Mouse (Mus musculus) activated CD4-positive, CD25-positive, alpha-beta regulatory T cell, adult 4 months (primary cell): ENCODE data around the gene Azin2. TPM values are rescaled to one million over a fixed set of nuclear protein-coding genes. Genes with fewer than 3 reads are reported as not detected.

Experiments used
- ATAC-seq: one replicate; pipeline ENCODE4 v1.8.0; 2017
- polyA plus RNA-seq, 2 experiments: library from polyadenylated mRNA; unstranded; fragments of 100-300 nt; shearing (Covaris generic); gene quantifications; one replicate each; pipeline ENCODE4 v1.2.1; 2017

Azin2 gene
- polyA plus RNA-seq, 2 experiments from 2014 or later: 0.34 TPM; not detected in 1

DNA sequence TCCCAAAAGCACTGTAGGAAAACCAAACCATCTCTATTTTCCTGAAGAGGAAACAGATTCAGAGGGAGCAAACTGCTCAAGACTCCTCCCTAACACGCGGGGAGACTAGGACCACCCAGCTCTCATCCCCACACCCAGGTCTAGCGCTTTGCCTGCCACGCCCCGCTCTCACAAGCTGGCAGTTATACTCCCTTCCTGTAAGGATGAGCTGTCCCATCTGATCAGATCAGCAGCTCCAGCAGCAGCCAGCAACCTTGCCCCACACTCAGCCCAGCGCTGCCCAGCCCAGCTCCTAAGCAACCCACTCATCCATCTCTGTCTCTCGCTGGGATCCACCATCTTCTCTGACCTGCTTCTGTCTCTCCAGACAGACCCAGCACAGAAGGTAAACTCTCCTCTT lies 29.5 kb downstream of the Azin2 start:
- ATAC-seq: no peak

DNA sequence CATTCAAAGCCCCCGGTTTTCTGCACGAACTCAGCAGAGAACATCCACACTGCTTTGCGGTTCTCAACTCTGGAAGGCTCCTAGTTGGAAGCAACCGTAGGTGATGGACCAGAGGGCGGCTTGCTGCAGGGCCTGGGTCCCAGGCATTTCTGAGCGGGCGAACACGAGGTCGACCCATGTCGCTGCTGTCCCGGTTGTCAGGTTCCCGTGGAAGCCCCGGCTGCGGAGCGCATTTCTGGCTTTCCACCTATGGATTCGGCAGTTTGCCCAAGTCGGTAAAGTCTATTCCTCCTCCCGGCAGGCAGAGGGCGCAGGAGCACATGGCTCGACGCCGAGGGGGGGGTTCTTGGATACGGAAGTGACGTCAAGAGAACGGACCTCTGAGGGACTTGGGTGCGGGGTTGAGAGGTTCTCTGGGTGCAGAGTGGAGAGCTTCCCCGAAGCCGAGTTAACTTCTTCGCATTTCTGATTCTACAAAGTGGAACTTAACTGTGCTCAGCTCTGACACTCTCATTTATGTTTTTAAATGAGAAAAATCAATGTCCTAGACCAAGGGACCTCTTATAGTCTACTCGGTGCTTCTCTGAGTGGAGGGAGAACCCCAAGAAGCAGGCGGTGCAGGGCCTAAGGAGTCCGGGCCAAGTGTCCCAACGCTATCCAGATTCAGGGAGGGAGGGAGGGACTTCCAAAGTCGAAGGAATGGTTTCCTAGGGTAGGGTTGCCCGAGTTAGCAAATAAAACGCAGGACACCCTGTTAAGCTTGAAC lies 37.2 kb downstream of the Azin2 start:
- ATAC-seq: peak; percentile 98

DNA sequence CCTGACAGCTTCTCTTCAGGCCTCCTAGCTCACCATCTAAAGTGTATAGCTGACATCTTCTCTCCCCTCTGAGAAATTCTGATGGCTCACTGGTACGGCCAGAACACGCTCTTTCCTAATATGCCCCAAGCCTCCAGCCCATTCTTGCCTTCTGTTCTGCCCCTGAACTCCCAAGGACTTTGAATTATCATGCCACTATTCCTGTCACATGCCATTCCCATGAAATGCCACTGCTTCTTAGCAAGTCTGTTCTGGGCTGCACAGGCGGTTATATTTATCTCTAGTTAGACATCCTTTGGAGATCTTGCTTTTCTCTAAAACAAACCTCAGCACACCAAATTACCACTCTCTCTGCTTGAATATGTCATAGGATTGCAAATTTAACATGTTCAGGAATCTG lies 38.6 kb downstream of the Azin2 start:
- no peak for ATAC-seq

DNA sequence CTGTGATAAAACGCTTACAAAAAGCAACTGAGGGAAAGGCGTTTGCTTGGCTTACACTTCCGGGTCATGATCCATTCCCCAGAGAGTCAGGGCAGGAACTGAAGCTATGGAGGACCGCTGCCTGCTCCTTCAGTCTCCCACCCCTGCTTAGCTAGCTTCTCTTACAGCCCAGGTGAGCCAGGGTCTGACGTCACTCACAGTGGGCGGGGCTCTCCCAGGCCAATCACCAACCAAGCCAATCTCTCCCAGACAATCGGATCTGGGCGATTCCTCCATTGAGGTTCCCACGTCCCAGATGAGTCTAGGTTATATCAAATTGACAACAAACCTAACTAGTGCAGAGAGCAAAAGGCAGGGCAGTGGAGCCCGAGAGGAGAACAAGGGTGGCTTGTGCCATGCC lies 43.1 kb downstream of the Azin2 start:
- ATAC-seq: no peak

DNA sequence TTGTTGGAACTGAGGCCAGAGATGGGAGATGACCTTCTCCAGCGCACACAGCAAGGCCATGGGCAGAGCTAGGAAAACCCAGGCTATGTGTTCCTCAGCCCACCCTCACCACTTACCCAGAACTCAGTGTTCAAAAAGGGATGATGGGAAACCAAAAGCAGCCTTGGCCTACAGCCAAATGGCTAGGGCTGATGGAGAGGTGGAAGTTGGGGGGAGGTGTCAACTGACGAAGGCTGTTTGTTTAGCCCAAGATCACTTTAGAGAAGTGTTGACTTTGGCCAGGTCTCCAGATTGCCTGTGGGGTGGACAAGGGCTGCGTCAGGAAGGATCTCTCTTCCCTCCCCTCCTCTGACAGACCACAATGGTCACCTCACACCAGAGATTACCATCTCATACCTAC lies 44.1 kb downstream of the Azin2 start:
- no peak for ATAC-seq

DNA sequence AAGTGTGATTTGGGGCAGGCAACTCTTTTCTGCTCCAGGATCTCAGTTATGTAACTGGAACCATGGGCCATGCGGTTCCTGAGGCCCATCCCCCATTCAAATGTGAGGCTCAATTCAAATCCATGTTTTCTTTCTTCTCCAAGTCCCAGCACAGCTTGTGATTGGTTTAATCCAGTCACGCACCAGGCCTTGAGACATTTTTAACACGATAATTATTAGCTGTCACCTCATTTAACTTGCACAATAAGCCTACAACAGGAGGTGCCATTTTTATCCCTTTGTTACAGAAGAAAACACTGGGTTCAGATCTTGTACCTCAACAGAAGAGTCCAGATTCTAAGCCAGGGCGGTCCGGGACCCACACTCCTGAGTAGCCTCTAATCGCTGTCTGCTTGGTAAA lies 44.5 kb downstream of the Azin2 start:
- ATAC-seq: no peak

DNA sequence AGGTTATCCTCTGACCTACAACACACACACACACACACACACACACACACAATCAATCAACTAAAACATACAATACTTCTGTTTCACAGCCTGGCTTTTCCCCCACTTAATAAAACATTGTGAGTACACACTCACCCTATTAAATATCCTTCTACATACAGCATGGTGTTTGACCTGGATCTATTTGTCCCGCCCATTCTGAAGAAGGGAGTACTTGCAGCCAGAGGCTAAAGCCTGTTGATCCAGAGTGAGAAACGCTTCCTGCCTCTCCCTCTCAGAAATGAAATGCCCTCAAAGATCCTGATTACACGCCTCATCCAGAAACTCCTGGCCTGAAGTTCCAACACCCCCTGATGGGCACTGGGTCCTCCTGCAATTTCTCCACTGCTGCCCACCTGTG lies 45.1 kb downstream of the Azin2 start:
- no peak for ATAC-seq

DNA sequence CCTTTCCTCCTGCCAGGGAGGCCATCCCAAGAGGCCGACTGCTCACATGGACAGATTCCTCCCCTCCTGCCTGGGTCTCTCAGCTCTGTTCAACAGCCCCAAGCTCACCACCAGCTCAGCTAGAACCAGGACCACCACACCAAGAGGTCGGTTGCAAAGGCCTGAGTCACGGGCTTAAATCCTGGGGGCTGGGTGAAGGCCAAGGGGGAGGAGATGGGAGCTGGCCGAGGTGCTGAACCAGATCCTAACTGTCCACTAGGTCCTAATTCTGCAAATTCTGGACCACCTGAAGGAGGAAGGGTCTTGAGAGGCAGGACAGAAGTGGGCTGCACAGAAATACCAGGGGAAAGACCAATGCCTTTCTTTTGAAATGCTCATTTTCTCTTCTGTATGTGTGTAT lies 48.4 kb downstream of the Azin2 start:
- ATAC-seq: no peak

DNA sequence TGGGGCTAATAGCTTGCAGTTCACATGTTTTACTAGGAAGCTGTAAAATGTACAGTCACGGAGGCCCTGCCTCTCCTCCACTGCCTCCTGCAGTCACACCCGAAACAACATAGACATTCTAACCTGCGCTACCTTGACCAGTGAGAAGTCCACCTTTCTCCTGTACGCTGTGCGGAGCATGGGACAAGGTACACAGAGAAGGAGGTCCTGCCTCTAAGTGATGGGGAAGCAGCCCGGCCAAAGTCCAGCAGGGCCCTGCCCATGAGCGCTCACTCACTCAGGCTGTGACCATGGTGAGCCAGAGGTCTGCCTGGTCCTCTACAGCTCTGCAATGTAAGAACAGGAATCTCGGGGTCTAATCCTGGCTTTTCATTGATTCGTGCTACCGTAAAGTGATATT lies 50.2 kb downstream of the Azin2 start:
- ATAC-seq: no peak

DNA sequence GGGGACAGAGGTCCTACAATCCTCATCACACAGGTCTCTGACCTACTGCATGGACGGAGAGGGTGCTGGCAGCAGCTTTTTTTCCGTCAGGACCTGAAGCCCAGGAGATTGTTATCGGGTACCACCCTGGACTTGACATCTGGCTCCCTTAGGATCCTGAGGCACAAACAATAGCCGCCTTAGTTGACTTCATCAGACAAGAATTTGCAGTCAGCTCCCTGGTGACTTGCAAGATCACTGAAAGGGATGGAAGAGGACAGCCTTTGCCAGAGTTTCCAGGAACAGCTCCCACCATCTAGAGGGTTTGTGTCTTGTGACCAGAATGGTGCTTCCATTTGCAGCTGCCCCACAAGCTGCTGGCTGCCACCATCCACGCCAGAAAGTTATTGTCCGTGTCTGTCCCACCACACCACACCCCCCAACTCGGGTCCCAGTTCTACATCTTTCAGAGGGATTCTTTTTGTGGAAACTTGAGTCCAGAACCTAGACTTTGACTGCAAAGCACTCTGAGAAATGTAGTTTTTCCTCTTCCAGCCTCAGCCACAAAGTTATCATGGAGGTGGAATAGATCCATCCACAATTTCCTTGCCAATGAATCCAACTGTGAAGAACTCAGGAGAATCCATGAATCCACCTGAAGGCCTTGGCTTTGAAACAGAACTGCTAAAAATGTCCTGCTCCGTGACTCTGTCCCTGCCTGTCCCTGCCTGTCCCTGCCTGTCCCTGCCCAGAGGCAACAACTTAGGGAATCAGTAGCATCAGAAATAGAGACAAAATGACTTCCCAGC lies 51.8 kb downstream of the Azin2 start:
- ATAC-seq: no peak

DNA sequence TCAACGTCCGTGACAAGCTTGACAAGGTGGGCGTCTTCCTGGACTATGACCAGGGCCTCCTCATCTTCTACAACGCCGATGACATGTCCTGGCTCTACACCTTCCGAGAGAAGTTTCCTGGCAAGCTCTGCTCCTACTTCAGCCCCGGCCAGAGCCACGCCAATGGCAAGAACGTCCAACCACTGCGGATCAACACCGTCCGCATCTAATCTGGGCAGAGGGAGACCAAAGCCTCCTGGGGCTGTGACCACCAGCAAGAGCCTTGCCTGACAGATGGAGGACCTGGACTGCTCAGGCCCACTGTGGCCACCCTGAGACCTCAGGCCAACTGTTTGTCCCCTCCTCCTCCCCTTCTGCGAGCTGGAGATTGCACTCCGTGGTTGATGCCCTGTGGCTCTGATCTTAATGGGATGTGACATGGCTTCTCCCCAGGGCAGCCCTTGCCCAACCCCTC lies 52.8 kb downstream of the Azin2 start:
- ATAC-seq: no peak

DNA sequence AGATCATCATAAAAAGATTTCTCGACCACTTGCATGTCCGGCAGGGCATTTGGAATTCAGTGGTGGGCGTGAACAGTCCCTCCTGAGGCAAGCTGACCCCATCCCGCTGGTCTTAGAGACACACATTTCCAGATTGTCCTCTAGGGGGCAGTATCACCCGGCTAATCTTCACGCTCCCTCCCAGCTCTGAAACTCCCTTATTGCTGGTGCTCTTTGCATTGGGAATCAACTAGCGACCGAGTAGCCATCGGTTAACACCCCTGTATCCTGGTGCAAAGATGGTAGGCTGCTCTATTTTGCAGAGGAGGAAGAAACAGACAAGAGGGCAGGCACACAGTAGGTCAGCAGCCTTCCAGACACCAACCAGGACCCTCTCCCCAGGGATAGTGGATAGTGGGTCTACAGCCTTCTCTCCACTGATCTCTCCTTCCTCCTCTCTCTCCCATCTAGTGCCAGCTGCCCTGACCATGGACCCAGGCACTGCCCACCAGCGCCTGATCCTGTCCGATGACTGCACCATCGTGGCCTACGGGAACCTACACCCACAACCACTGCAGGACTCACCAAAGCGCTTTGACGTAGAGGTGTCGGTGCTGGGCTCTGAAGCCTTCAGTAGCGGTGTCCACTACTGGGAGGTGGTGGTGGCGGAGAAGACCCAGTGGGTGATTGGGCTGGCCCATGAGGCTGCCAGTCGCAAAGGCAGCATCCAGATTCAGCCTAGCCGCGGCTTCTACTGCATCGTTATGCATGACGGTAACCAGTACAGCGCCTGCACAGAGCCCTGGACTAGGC lies 53.5 kb downstream of the Azin2 start:
- no peak for ATAC-seq

DNA sequence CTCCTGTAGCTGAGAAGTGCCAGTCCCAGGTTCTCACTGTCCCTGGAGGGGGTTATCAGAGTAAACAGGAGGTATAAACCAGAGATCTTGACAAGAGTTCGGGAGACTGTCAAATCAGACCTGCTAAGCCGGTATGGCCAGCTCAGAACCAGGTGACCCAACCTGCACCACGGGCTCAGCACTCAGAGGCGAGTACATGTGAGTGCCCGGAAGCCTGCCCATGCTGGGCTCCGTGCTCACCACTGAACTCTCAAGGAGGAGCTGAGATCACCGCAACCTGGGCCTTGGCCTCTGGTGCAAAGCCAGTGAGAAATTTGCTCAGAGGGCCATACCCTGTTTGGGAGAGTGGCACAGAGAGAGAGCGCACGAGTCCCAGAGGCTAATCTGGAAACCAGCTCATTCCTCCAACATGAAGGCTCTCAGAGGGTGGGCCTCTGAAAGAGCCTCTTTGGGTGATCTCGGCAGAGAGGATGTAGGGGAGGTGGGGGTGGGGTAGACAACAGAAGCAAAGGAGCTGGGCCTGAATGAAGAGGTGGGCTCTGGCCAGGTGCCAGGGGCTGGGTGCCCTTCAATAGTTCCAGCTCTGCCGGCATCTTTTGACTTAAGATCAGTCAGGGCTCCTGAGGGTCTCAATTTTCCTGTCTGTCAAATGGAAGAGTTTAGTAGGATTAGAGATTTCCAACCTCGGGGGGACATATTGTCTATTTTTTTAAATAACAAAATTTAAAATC lies 54.8 kb downstream of the Azin2 start:
- ATAC-seq: no peak

DNA sequence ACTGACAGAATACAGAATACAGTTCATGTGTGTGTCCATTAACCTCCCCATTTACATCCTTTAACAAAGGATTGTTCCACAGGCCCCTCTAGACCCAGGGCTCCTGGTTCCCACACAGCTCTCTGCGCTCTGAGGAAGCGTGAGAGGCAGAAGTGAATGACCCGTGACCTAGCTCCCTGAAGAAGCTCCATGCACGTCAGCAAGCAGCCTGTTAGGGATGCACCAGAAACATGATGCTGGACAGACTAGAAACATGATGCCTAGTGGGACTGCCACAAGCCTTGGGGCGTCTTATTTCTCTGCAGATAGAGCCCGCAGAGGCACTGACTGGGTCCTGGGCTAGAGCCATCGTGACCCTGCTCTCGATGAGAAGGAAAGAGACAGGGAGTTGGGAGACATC lies 55.5 kb downstream of the Azin2 start:
- ATAC-seq: no peak

DNA sequence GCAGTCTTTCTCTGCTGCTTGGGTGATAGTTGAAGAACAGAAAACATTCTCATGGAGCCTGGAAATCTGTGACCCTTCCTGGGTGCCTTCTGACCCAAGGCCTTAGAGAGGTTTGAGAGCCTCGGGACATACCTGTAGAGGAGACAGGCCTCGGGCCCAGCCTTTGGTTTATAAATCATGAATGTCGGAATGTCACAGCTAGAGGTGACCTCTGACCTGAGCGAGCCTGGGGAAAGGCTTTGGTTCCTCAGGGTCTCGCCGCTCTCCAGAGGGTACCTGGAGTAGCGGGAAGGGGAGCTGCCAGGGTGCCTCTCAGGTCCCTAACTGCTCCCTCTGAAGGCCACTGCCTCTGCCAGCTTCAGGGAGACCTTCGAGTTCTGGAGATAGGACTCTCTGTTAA lies 57.0 kb downstream of the Azin2 start:
- no peak for ATAC-seq

DNA sequence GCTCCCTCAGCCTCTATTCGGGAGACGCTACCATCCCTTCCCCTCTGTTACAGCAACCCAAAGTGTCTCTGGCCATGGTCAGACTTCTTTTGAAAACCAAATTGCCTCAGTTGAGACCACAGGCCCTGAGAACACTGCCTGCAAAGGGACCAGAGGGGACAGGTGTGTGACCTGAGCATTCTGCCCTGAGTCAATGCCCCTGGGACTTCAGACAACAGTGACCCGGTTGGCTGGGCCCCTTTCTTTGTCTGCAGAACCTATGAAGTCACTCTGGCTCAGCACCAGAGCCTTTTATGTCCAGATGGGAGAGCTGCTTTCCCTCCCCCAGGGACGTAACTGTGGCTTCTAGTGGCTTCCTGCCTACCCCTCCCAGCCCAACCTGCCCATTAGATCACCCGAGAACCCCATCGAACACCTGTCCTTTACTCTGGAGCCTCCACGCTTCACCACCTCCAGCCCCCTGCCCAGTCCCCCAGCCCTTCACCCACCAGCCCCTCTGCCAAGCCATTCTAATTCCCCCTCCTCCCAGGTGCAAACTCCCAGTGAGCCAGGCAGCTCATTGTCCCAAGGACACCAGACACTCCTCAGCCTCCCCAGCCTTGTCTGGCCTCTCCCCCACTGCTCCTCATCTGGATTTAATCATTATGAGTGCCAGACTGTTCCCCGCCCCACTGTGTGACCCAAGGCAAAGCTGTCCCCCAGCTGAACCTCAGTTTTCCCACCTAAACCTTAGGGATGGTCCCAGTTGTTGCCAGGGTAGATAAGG lies 58.0 kb downstream of the Azin2 start:
- no peak for ATAC-seq

DNA sequence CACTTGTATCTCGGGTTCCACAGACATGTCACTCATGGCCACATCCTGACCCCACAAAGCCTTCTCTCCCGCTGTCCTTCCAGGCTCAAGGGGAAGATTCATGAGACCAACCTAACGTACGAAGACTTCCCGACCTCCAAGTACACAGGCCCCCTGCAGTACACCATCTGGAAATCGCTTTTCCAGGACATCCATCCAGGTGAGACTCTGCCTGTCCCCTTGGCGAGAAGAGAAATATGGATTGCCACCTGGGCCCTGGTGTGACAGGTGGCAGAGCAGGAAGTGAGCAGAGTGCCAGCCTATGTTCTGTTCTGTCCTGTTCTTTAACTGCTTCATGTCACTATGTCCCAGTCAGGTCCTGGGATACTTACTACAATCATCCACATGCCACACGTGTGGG lies 59.9 kb downstream of the Azin2 start:
- no peak for ATAC-seq

DNA sequence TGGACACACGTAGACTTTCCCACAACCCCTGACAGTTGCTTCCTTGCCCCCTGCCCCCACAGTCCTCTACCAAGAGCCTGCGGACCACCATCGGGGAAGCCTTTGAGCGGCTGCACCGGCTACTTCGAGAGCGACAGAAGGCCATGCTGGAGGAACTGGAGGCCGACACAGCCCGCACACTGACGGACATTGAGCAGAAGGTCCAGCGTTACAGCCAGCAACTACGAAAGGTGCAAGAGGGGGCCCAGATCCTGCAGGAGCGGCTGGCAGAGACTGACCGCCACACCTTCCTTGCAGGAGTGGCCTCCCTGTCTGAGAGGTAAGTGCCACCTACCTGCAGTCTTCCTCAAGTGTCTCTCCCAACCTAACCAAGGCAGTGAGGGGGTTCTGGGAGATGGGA lies 61.8 kb downstream of the Azin2 start:
- no peak for ATAC-seq

DNA sequence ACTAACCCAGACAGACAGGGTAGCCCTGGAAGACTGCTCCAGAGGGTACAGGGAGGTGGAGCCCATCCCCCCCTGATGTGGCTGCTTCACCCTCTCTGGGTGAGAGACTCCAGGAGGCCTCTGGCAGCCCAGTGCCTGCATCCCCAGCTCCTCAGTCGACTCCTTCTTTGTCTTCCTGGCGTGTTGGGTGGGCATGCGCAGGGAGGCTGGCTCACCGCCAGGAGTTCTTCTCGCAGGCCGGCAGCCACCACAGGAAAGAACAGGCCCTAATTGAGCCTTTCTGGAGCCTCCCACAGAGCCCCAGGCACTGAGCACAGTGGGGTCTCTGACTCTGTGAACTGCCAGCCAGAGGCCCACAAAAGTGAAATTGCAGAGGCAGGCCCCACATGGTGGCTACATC lies 62.9 kb downstream of the Azin2 start:
- no peak for ATAC-seq

DNA sequence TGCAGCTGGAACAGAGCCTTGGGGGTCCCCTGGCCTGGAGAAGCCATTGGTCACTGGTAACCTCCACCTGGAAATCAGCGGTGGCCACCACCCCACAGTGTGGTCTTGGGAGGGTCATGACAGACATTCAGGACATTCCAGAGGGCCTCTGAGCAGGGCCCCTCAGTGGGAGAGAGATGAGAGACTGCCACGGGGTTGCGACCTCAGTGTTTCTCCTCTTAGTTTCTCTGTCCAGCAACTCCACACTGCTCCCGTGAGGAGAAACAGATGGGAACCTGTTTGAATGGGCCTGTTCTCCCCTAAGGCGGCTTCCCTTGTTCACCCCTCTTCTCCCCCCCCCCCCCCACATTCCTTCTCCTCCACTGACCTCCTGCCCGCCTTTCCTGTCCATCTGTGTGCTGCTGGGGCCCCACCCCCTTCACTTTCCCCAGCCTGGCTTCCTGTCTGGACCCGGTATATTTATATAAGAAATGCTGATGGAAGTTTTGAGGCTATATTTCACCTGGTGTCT lies 64.3 kb downstream of the Azin2 start:
- ATAC-seq: no peak

DNA sequence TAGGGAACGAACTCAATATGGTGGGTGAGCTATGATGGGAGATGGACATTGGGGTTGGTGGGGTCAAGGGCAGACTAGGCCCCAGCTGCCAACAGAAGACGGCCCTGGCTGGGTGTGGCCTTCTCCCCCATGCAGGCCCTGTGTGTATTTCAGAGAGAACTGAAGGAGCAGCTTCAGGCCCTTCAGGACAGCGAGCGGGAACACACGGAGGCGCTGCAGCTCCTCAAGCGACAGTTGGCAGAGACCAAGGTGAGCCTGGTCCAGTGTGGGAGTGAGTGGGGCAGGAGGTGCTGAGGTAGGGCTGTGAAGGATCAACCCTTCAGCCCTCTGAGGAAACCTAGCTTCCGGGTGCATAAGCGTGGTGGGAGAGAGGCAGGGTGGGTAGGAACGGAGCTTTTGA lies 65.6 kb downstream of the Azin2 start:
- ATAC-seq: no peak

DNA sequence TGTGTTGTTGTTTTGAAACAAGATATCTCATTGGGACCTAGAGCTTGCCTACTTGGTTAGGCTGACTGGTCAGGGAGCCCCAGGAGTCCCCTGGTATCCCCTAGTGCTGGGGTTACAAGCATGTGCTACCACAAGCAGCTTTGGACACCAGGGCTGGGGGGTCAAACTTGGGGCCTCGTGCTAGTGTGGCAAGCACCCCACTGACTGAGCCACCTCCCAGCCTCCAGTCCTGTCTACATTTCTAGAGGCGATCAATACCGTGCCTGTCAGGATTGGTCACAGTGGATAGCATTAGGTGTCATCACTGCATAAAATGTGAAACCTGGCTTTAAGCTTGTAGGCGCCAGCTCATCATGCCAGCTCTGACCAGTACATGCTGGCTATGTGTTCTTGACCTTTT lies 66.4 kb downstream of the Azin2 start:
- ATAC-seq: no peak
